Mouse (Mus musculus): ENCODE results near the gene Mtmr11. TPM values are rescaled to one million over a fixed set of nuclear protein-coding genes. Genes with fewer than 3 reads are reported as not detected.

Gene Mtmr11
- total RNA-seq (2023) = 1.3 to 3.2 TPM (median 2.4 TPM) in 4 replicates

GRCm38 (mm10) chr3:96161869-96162840 is at the start of gene Mtmr11:
Gene Mtmr11 (plus strand): TSS chr3:96162004.

GRCm38 (mm10) chr3:96172197-96173178 is 10.7 kb downstream of the Mtmr11 start, which contains the start of gene Sf3b4:
Gene Sf3b4 (plus strand): TSS chr3:96172332.

GRCm38 (mm10) chr3:96180727-96181477 is 19.1 kb downstream of the Mtmr11 start, which contains the start of gene Sv2a:
Gene Sv2a (plus strand): TSS chr3:96181151.

GRCm38 (mm10) chr3:96219661-96220130 is 57.9 kb downstream of the Mtmr11 start, which contains the start of the genes Bola1 and Hist2h2ab:
Gene Bola1 (minus strand): TSS chr3:96219709.
Gene Hist2h2ab (plus strand): TSS chr3:96219865.

GRCm38 (mm10) chr3:96220765-96221639 is 59.2 kb downstream of the Mtmr11 start, which contains the start of the genes Hist2h2ac and Hist2h2be:
Gene Hist2h2ac (minus strand): TSS chr3:96220880.
Gene Hist2h2be (plus strand): TSS chr3:96221119.

Other genes starting within 250 kb of the Mtmr11 start
- 98.0 to 114 TPM (median 107 TPM) in 4 replicates for gene Anp32e, start 232.8 kb upstream of the Mtmr11 start, total RNA-seq (2023)
- 189 to 205 TPM (median 195 TPM) in 4 replicates for gene Plekho1, start 166.0 kb upstream of the Mtmr11 start, total RNA-seq (2023)
- 11.6 to 26.4 TPM (median 18.2 TPM) in 4 replicates for gene Vps45, start 103.5 kb upstream of the Mtmr11 start, total RNA-seq (2023)
- gene Otud7b, start 57.5 kb upstream of the Mtmr11 start, total RNA-seq (2023) = 47.2 to 62.4 TPM (median 53.9 TPM) in 4 replicates
- gene Sf3b4, start 10.3 kb downstream of the Mtmr11 start, total RNA-seq (2023) = 85.7 to 87.5 TPM (median 86.2 TPM) in 4 replicates
- 2.4 to 3.8 TPM (median 3.1 TPM) in 4 replicates for gene Sv2a, start 19.1 kb downstream of the Mtmr11 start, total RNA-seq (2023)
- 7.2 to 11.9 TPM (median 10.7 TPM) in 4 replicates for gene Bola1, start 57.7 kb downstream of the Mtmr11 start, total RNA-seq (2023)
- gene Hist2h2ab, start 57.9 kb downstream of the Mtmr11 start, total RNA-seq (2023) = 2.1 to 10.6 TPM (median 3.9 TPM) in 4 replicates
- gene Hist2h2ac, start 58.9 kb downstream of the Mtmr11 start, total RNA-seq (2023) = 96.9 to 100 TPM (median 98.5 TPM) in 4 replicates
- 4.1 to 5.4 TPM (median 4.6 TPM) in 4 replicates for gene Hist2h2be, start 59.1 kb downstream of the Mtmr11 start, total RNA-seq (2023)
- gene Hist2h3c2, start 77.1 kb downstream of the Mtmr11 start, total RNA-seq (2023) = 0.88 to 3.2 TPM (median 2.5 TPM) in 4 replicates
- gene Hist2h2aa2, start 78.3 kb downstream of the Mtmr11 start, total RNA-seq (2023) = 616 to 700 TPM (median 656 TPM) in 4 replicates
- gene Hist2h2aa1, start 83.5 kb downstream of the Mtmr11 start, total RNA-seq (2023) = 5.5 to 24.6 TPM (median 10.3 TPM) in 3 of 4 replicates, not detected in the other
- not detected in 4 replicates for gene Hist2h3c1, start 84.7 kb downstream of the Mtmr11 start, total RNA-seq (2023)
- 48.7 to 60.4 TPM (median 57.4 TPM) in 4 replicates for gene Hist2h4, start 101.3 kb downstream of the Mtmr11 start, total RNA-seq (2023)
- gene Hist2h3b, start 106.7 kb downstream of the Mtmr11 start, total RNA-seq (2023) = 132 to 189 TPM (median 159 TPM) in 4 replicates
- gene Hist2h2bb, start 107.7 kb downstream of the Mtmr11 start, total RNA-seq (2023) = 175 to 207 TPM (median 186 TPM) in 4 replicates
- 0.30 to 1.0 TPM (median 0.38 TPM) in 4 replicates for gene Fcgr1, start 132.0 kb downstream of the Mtmr11 start, total RNA-seq (2023)

All from B cell, adult 62 days (primary cell).